Mouse (Mus musculus): ENCODE measurements around the gene Gm6583.
"Not testable (repeated sequence)": the region's sequence is repeated elsewhere in the genome, so short reads cannot be mapped to it uniquely, and the experiment has no call there.

The Gm6583 gene

GRCm38 (mm10) chr5:112325546-112326445 is 30.0 kb downstream of the Gm6583 start, which contains the start of gene Tfip11:
Gene Tfip11 (plus strand): TSS chr5:112326358.
- DNase-seq (ENCODE audit: low read depth, low spot score), result peak; percentile 92

- DNase-seq (ENCODE audit: low read depth, low spot score), result peak; percentile 90
These were observed 30.9 kb downstream of the Gm6583 start for GRCm38 (mm10) chr5:112324637-112325545.

GRCm38 (mm10) chr5:112323246-112323645 is 32.6 kb downstream of the Gm6583 start:
- no peak for DNase-seq (ENCODE audit: low read depth, low spot score)

GRCm38 (mm10) chr5:112321376-112321775 is 34.5 kb downstream of the Gm6583 start:
- DNase-seq (ENCODE audit: low read depth, low spot score), result no peak

- no peak for DNase-seq (ENCODE audit: low read depth, low spot score)
These were observed 34.9 kb downstream of the Gm6583 start for GRCm38 (mm10) chr5:112320936-112321335.

- DNase-seq (ENCODE audit: low read depth, low spot score), result no peak
These were observed 35.5 kb downstream of the Gm6583 start for GRCm38 (mm10) chr5:112320379-112320778.

GRCm38 (mm10) chr5:112319343-112319742 is 36.5 kb downstream of the Gm6583 start:
- DNase-seq (ENCODE audit: low read depth, low spot score), result not testable (repeated sequence)

GRCm38 (mm10) chr5:112317328-112317727 is 38.5 kb downstream of the Gm6583 start:
- DNase-seq (ENCODE audit: low read depth, low spot score), result no peak

- DNase-seq (ENCODE audit: low read depth, low spot score), result no peak
These were observed 39.4 kb downstream of the Gm6583 start for GRCm38 (mm10) chr5:112316468-112316867.

GRCm38 (mm10) chr5:112313222-112313885 is 42.5 kb downstream of the Gm6583 start:
- DNase-seq (ENCODE audit: low read depth, low spot score), result no peak

GRCm38 (mm10) chr5:112305842-112306241 is 50.0 kb downstream of the Gm6583 start:
- DNase-seq (ENCODE audit: low read depth, low spot score), result no peak
